In the genomic region with DNA sequence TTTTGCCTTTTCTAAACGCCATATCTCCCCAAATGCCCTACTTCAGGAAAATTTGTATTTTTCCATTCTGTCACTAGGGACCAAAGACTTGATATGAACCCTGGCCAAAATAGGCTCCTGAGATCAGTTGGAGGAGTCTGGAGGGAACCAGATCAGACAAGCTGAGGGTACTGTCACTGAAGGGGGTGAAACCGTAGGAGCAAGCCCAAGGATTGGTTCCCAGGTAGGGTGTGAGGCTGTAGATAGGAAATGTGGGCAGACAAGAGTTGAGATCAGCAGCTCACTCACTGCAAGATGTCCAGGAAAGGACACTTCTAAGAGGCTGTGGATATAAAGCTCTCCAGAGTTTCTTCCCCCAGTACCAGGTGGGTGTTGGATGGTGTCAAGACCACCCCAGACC, we compare ENCODE assay signal across 1 mouse cellular context.
TF ChIP-seq lines count a peak whose summit lies in the region.

No protein-coding gene starts in this region.

TF ChIP-seq in MEL, 35 proteins besides CTCF, POLR2A, EP300 and RAD21:
- TF ChIP-seq POLR2AphosphoS2 (IDR thresholded peaks at IDR 0.05; ENCODE audit: low read length) (no peak), CHD1 (IDR thresholded peaks at IDR 0.05; ENCODE audit: low read depth, low read length) (no peak), MXI1 (IDR thresholded peaks at IDR 0.05; ENCODE audit: low read depth, low read length) (no peak)
